Mouse (Mus musculus): ENCODE results near the gene Gmcl1.

Gmcl1 gene

GRCm38 (mm10) chr6:86736313-86736712 lies 3.1 kb upstream of the Gmcl1 start:
- no peak for DNase-seq (ENCODE audit: low spot score)

- DNase-seq (ENCODE audit: low spot score), result no peak
Observed at GRCm38 (mm10) chr6:86732276-86733173, 658 bp downstream of the Gmcl1 start.

- no peak for DNase-seq (ENCODE audit: low spot score)
Observed at GRCm38 (mm10) chr6:86728711-86729110, 4.5 kb downstream of the Gmcl1 start.

GRCm38 (mm10) chr6:86721977-86722376 lies 11.2 kb downstream of the Gmcl1 start:
- DNase-seq (ENCODE audit: low spot score), result no peak

- no peak for DNase-seq (ENCODE audit: low spot score)
Observed at GRCm38 (mm10) chr6:86708072-86708774, 25.0 kb downstream of the Gmcl1 start.

- DNase-seq (ENCODE audit: low spot score), result no peak
Observed at GRCm38 (mm10) chr6:86702577-86702976, 30.6 kb downstream of the Gmcl1 start.

GRCm38 (mm10) chr6:86697903-86698302 lies 35.3 kb downstream of the Gmcl1 start:
- DNase-seq (ENCODE audit: low spot score), result no peak

GRCm38 (mm10) chr6:86696213-86696612 lies 37.0 kb downstream of the Gmcl1 start:
- no peak for DNase-seq (ENCODE audit: low spot score)

GRCm38 (mm10) chr6:86694465-86694864 lies 38.7 kb downstream of the Gmcl1 start:
- DNase-seq (ENCODE audit: low spot score), result peak; percentile 64

- no peak for DNase-seq (ENCODE audit: low spot score)
Observed at GRCm38 (mm10) chr6:86689671-86690070, 43.5 kb downstream of the Gmcl1 start.

GRCm38 (mm10) chr6:86686971-86687370 lies 46.2 kb downstream of the Gmcl1 start:
- no peak for DNase-seq (ENCODE audit: low spot score)

- no peak for DNase-seq (ENCODE audit: low spot score)
Observed at GRCm38 (mm10) chr6:86684655-86685011, 48.5 kb downstream of the Gmcl1 start.

GRCm38 (mm10) chr6:86683872-86684654 lies 49.1 kb downstream of the Gmcl1 start, which contains the start of gene Snrnp27:
TSS of gene Snrnp27 (minus strand) at chr6:86684522.
- DNase-seq (ENCODE audit: low spot score), result peak; percentile 95

- no peak for DNase-seq (ENCODE audit: low spot score)
Observed at GRCm38 (mm10) chr6:86681289-86681688, 51.9 kb downstream of the Gmcl1 start.

GRCm38 (mm10) chr6:86678341-86678740 lies 54.8 kb downstream of the Gmcl1 start:
- no peak for DNase-seq (ENCODE audit: low spot score)

- peak; percentile 94 for DNase-seq (ENCODE audit: low spot score)
Observed at GRCm38 (mm10) chr6:86670873-86671272, 62.3 kb downstream of the Gmcl1 start.

GRCm38 (mm10) chr6:86669240-86669727 lies 63.9 kb downstream of the Gmcl1 start:
- peak; percentile 100 for DNase-seq (ENCODE audit: low spot score)

GRCm38 (mm10) chr6:86668580-86669239 lies 64.5 kb downstream of the Gmcl1 start, which contains the start of gene Mxd1:
TSS of gene Mxd1 (minus strand) at chr6:86669161.
- DNase-seq (ENCODE audit: low spot score), result peak; percentile 25

- no peak for DNase-seq (ENCODE audit: low spot score)
Observed at GRCm38 (mm10) chr6:86667061-86667460, 66.1 kb downstream of the Gmcl1 start.

GRCm38 (mm10) chr6:86665560-86666307 lies 67.4 kb downstream of the Gmcl1 start:
- DNase-seq (ENCODE audit: low spot score), result no peak

GRCm38 (mm10) chr6:86665076-86665475 lies 68.1 kb downstream of the Gmcl1 start:
- no peak for DNase-seq (ENCODE audit: low spot score)
